Mouse (Mus musculus): ENCODE measurements around the gene Negr1. TPM values are rescaled to one million over a fixed set of nuclear protein-coding genes. Genes with fewer than 3 reads are reported as not detected.

The Negr1 gene
- polyA plus RNA-seq, 1 experiment from 2014 or later: 79.2 TPM

- ATAC-seq: peak; percentile 69; the same call in 1 of the 2 replicates
- H3K36me3 ChIP-seq (ENCODE audit: control insufficient read depth, insufficient read depth, low read length): no peaks in the 10 kb centered on the region
- no peak overlapping the region for H3K4me2 ChIP-seq (ENCODE audit: low read length)
- no peak overlapping the region for H3K4me3 ChIP-seq (ENCODE audit: low read depth, low read length)
- no peak overlapping the region for H3K27ac ChIP-seq (ENCODE audit: low read length)
- H3K9ac ChIP-seq (ENCODE audit: low read depth, low read length): no peak overlapping the region
- peaks cover 7% of the 10 kb centered on the region; the same call in 1 of the 2 replicates for H3K4me1 ChIP-seq (ENCODE audit: control insufficient read depth, insufficient read depth, low read length)
- WGBS: 47% methylated on average over 6 of the region's 6 CpGs
- H3K27me3 ChIP-seq (ENCODE audit: control insufficient read depth, insufficient read depth, low read depth, low read length): no peaks in the 10 kb centered on the region
- H3K9me3 ChIP-seq (replicated peaks; ENCODE audit: control insufficient read depth, low read length, poor library complexity, severe bottlenecking): no peaks in the 10 kb centered on the region
These were observed 234.6 kb downstream of the Negr1 start for GRCm38 (mm10) chr3:156796061-156796691.

GRCm38 (mm10) chr3:156799228-156799627, 237.6 kb downstream of the Negr1 start:
- Histone ChIP-seq H3K27me3 (ENCODE audit: control insufficient read depth, insufficient read depth, low read depth, low read length) (no peaks in the 10 kb centered on the region), H3K27ac (ENCODE audit: low read length) (no peak overlapping the region), H3K4me2 (ENCODE audit: low read length) (no peak overlapping the region), H3K9ac (ENCODE audit: low read depth, low read length) (no peak overlapping the region), H3K9me3 (replicated peaks; ENCODE audit: control insufficient read depth, low read length, poor library complexity, severe bottlenecking) (no peaks in the 10 kb centered on the region), H3K4me3 (ENCODE audit: low read depth, low read length) (no peak overlapping the region), H3K4me1 (ENCODE audit: control insufficient read depth, insufficient read depth, low read length) (peaks cover 5% of the 10 kb centered on the region; the same call in 1 of the 2 replicates), H3K36me3 (ENCODE audit: control insufficient read depth, insufficient read depth, low read length) (no peaks in the 10 kb centered on the region)
- no peak for ATAC-seq
- WGBS: 97% methylated on average over 7 of the region's 7 CpGs

- H3K4me2 ChIP-seq (ENCODE audit: low read length): no peak overlapping the region
- 77% methylated on average over 3 of the region's 3 CpGs for WGBS
- no peak for ATAC-seq
- H3K36me3 ChIP-seq (ENCODE audit: control insufficient read depth, insufficient read depth, low read length): no peaks in the 10 kb centered on the region
- H3K4me3 ChIP-seq (ENCODE audit: low read depth, low read length): no peak overlapping the region
- H3K27me3 ChIP-seq (ENCODE audit: control insufficient read depth, insufficient read depth, low read depth, low read length): no peaks in the 10 kb centered on the region
- no peaks in the 10 kb centered on the region for H3K4me1 ChIP-seq (ENCODE audit: control insufficient read depth, insufficient read depth, low read length)
- no peak overlapping the region for H3K9ac ChIP-seq (ENCODE audit: low read depth, low read length)
- no peaks in the 10 kb centered on the region for H3K9me3 ChIP-seq (replicated peaks; ENCODE audit: control insufficient read depth, low read length, poor library complexity, severe bottlenecking)
- H3K27ac ChIP-seq (ENCODE audit: low read length): no peak overlapping the region
These were observed 248.2 kb downstream of the Negr1 start for GRCm38 (mm10) chr3:156809836-156810235.

DNA sequence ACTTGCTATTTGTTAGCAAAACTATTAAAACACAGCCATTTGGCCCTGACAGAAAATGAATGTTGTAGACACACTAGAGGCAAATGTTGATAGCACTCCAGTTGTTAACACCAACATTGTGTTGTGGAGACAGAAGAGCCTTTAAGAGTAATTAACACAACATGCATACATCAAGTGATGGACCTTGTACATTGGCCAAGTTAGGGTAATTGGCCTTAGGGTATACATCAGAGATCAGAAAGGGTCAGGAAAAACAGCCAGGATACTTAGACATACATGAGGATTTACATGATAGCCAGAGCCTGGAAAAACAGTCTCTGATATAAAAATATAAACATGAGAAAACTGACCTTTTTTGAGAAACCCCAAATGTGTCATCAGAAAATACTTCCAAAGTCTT, 255.3 kb downstream of the Negr1 start:
- Histone ChIP-seq H3K27me3 (ENCODE audit: control insufficient read depth, insufficient read depth, low read depth, low read length) (no peaks in the 10 kb centered on the region), H3K27ac (ENCODE audit: low read length) (no peak overlapping the region), H3K4me1 (ENCODE audit: control insufficient read depth, insufficient read depth, low read length) (no peaks in the 10 kb centered on the region), H3K9ac (ENCODE audit: low read depth, low read length) (no peak overlapping the region), H3K4me2 (ENCODE audit: low read length) (no peak overlapping the region), H3K4me3 (ENCODE audit: low read depth, low read length) (no peak overlapping the region), H3K9me3 (replicated peaks; ENCODE audit: control insufficient read depth, low read length, poor library complexity, severe bottlenecking) (no peaks in the 10 kb centered on the region), H3K36me3 (ENCODE audit: control insufficient read depth, insufficient read depth, low read length) (no peaks in the 10 kb centered on the region)
- no peak for ATAC-seq

DNA sequence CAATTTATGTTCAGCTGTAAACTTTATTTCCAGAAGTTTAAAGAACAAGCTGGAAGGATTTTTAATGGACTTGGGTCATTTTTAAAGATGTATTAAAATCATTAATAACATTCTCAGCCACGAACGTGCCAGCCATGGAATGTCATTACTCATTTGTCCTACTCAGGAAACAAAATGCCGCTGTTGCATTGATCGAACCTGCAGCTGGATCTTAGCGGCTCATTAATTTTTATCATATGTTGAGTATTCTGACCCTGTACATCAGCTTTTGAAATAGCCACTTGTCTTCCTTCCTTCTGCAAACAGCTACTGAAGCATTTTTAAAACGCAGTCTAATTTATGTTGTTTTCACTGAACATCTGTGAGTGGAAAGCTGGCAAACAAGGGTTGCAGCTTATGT, 255.9 kb downstream of the Negr1 start:
- Histone ChIP-seq H3K4me2 (ENCODE audit: low read length) (no peak overlapping the region), H3K4me1 (ENCODE audit: control insufficient read depth, insufficient read depth, low read length) (no peaks in the 10 kb centered on the region), H3K36me3 (ENCODE audit: control insufficient read depth, insufficient read depth, low read length) (no peaks in the 10 kb centered on the region), H3K9me3 (replicated peaks; ENCODE audit: control insufficient read depth, low read length, poor library complexity, severe bottlenecking) (no peaks in the 10 kb centered on the region), H3K4me3 (ENCODE audit: low read depth, low read length) (no peak overlapping the region), H3K27me3 (ENCODE audit: control insufficient read depth, insufficient read depth, low read depth, low read length) (no peaks in the 10 kb centered on the region), H3K27ac (ENCODE audit: low read length) (no peak overlapping the region; the same call in 1 of the 2 replicates), H3K9ac (ENCODE audit: low read depth, low read length) (no peak overlapping the region)
- 77% methylated on average over 6 of the region's 6 CpGs for WGBS
- no peak for ATAC-seq

DNA sequence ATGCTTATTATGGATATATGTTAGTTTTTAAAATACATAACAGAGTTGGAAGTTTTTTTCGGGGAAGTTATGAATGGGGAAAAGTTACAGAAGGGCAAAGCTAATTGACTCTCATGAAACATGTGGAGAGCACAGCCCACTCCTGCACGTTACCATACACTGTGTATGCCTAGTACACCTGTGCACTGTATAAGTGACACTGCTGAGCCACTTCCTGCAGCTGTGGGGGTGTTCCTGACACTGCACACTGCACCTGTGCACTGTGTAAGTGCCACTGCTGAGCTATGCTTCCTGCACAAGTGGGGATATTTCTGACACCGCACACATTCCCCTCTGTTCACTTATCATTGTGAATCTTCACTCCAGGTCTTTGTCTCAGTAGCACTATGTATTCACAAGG, 261.4 kb downstream of the Negr1 start:
- H3K27me3 ChIP-seq (ENCODE audit: control insufficient read depth, insufficient read depth, low read depth, low read length): no peaks in the 10 kb centered on the region
- ATAC-seq: no peak
- no peak overlapping the region for H3K9ac ChIP-seq (ENCODE audit: low read depth, low read length)
- 92% methylated on average over 3 of the region's 3 CpGs for WGBS
- H3K4me1 ChIP-seq (ENCODE audit: control insufficient read depth, insufficient read depth, low read length): no peaks in the 10 kb centered on the region
- H3K4me2 ChIP-seq (ENCODE audit: low read length): no peak overlapping the region
- no peak overlapping the region for H3K4me3 ChIP-seq (ENCODE audit: low read depth, low read length)
- H3K36me3 ChIP-seq (ENCODE audit: control insufficient read depth, insufficient read depth, low read length): no peaks in the 10 kb centered on the region
- no peak overlapping the region for H3K27ac ChIP-seq (ENCODE audit: low read length)
- H3K9me3 ChIP-seq (replicated peaks; ENCODE audit: control insufficient read depth, low read length, poor library complexity, severe bottlenecking): no peaks in the 10 kb centered on the region

GRCm38 (mm10) chr3:156833920-156834319, 272.3 kb downstream of the Negr1 start:
- peak; percentile 69; the same call in 1 of the 2 replicates for ATAC-seq

DNA sequence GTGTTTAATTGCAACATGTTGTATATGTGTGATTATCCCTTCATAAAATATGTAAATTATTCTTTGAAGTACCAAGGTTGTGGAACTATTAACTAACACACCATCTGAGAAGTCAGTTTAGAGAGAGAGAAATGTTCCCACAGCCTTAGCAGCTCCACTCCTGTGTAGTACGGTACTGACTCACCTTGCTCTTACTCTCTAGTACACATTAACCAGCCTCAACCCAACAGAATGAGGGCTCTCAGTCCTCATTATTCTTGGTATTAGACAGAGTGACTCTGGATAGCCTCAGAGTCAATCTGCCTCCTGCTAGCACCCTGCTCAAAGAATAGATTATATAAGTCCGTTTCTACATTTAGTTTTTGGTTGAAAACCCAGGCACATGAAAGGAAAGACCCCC, 277.0 kb downstream of the Negr1 start:
- no peak overlapping the region for H3K9ac ChIP-seq (ENCODE audit: low read depth, low read length)
- no peak overlapping the region for H3K4me2 ChIP-seq (ENCODE audit: low read length)
- no peaks in the 10 kb centered on the region for H3K36me3 ChIP-seq (ENCODE audit: control insufficient read depth, insufficient read depth, low read length)
- H3K4me1 ChIP-seq (ENCODE audit: control insufficient read depth, insufficient read depth, low read length): no peaks in the 10 kb centered on the region
- ATAC-seq: no peak
- no peaks in the 10 kb centered on the region for H3K9me3 ChIP-seq (replicated peaks; ENCODE audit: control insufficient read depth, low read length, poor library complexity, severe bottlenecking)
- H3K27ac ChIP-seq (ENCODE audit: low read length): no peak overlapping the region
- no peaks in the 10 kb centered on the region for H3K27me3 ChIP-seq (ENCODE audit: control insufficient read depth, insufficient read depth, low read depth, low read length)
- 74% methylated on average over 2 of the region's 2 CpGs for WGBS
- H3K4me3 ChIP-seq (ENCODE audit: low read depth, low read length): no peak overlapping the region

More at GRCm38 (mm10) chr3:156833920-156834319, 272.3 kb downstream of the Negr1 start:
- H3K36me3 ChIP-seq (ENCODE audit: control insufficient read depth, insufficient read depth, low read length): no peaks in the 10 kb centered on the region
- H3K4me3 ChIP-seq (ENCODE audit: low read depth, low read length): no peak overlapping the region
- no peaks in the 10 kb centered on the region for H3K27me3 ChIP-seq (ENCODE audit: control insufficient read depth, insufficient read depth, low read depth, low read length)
- no peak overlapping the region for H3K27ac ChIP-seq (ENCODE audit: low read length)
- no peak overlapping the region for H3K4me2 ChIP-seq (ENCODE audit: low read length)
- H3K4me1 ChIP-seq (ENCODE audit: control insufficient read depth, insufficient read depth, low read length): no peaks in the 10 kb centered on the region
- 41% methylated on average over 3 of the region's 3 CpGs for WGBS
- no peak overlapping the region for H3K9ac ChIP-seq (ENCODE audit: low read depth, low read length)
- no peaks in the 10 kb centered on the region for H3K9me3 ChIP-seq (replicated peaks; ENCODE audit: control insufficient read depth, low read length, poor library complexity, severe bottlenecking)

DNA sequence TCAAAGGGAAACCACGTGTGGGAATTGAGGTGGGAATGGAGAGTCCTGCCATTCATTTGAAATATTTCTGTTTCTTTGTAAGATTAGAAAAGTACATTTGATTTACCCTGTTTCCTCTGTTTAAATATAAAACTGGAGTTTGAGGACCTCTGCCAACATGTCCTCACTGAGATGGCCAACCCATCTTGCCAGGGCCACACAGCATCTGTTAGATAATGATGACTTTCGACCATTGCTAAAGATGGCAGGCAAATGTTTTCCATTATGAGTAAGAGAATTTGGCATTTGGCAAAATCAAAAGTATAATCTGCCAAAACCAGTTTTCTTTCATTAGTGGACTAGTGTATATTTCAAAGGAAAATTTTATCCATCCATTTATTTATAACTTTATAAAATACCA, 286.8 kb downstream of the Negr1 start:
- no peak overlapping the region for H3K27ac ChIP-seq (ENCODE audit: low read length)
- H3K4me1 ChIP-seq (ENCODE audit: control insufficient read depth, insufficient read depth, low read length): peaks cover 2% of the 10 kb centered on the region; the same call in 1 of the 2 replicates
- H3K36me3 ChIP-seq (ENCODE audit: control insufficient read depth, insufficient read depth, low read length): no peaks in the 10 kb centered on the region
- WGBS: 90% methylated on average over 2 of the region's 2 CpGs
- no peak overlapping the region for H3K9ac ChIP-seq (ENCODE audit: low read depth, low read length)
- H3K4me3 ChIP-seq (ENCODE audit: low read depth, low read length): no peak overlapping the region
- no peaks in the 10 kb centered on the region for H3K27me3 ChIP-seq (ENCODE audit: control insufficient read depth, insufficient read depth, low read depth, low read length)
- no peaks in the 10 kb centered on the region for H3K9me3 ChIP-seq (replicated peaks; ENCODE audit: control insufficient read depth, low read length, poor library complexity, severe bottlenecking)
- no peak for ATAC-seq
- no peak overlapping the region for H3K4me2 ChIP-seq (ENCODE audit: low read length)
